Mouse (Mus musculus): ENCODE data around the gene Atxn1.

Atxn1 gene

GRCm38 (mm10) chr13:45964853-45965593 lies at the start of gene Atxn1:
Gene Atxn1, minus strand, starts transcription at chr13:45965008.
- DNase-seq = peak; percentile 88

GRCm38 (mm10) chr13:46011232-46011631 lies 46.4 kb upstream of the Atxn1 start:
- no peak for DNase-seq

GRCm38 (mm10) chr13:46010075-46010474 lies 45.3 kb upstream of the Atxn1 start:
- no peak for DNase-seq

GRCm38 (mm10) chr13:46008831-46009666 lies 44.2 kb upstream of the Atxn1 start:
- no peak for DNase-seq

GRCm38 (mm10) chr13:46006211-46007102 lies 41.6 kb upstream of the Atxn1 start:
- peak; percentile 68 for DNase-seq

- DNase-seq = no peak
Measured at GRCm38 (mm10) chr13:46005656-46006055, 40.8 kb upstream of the Atxn1 start.

- no peak for DNase-seq
Measured at GRCm38 (mm10) chr13:46001356-46001755, 36.5 kb upstream of the Atxn1 start.

- no peak for DNase-seq
Measured at GRCm38 (mm10) chr13:45992953-45993352, 28.1 kb upstream of the Atxn1 start.

GRCm38 (mm10) chr13:45990486-45990885 lies 25.7 kb upstream of the Atxn1 start:
- no peak for DNase-seq

- DNase-seq = no peak
Measured at GRCm38 (mm10) chr13:45979246-45979645, 14.4 kb upstream of the Atxn1 start.

GRCm38 (mm10) chr13:45976894-45977293 lies 12.1 kb upstream of the Atxn1 start:
- peak; percentile 81 for DNase-seq

GRCm38 (mm10) chr13:45974651-45975050 lies 9.8 kb upstream of the Atxn1 start:
- DNase-seq = peak; percentile 68

GRCm38 (mm10) chr13:45973972-45974490 lies 9.2 kb upstream of the Atxn1 start:
- DNase-seq = no peak

GRCm38 (mm10) chr13:45970920-45971536 lies 6.2 kb upstream of the Atxn1 start:
- peak; percentile 40 for DNase-seq

- no peak for DNase-seq
Measured at GRCm38 (mm10) chr13:45968206-45968605, 3.4 kb upstream of the Atxn1 start.

GRCm38 (mm10) chr13:45967371-45967770 lies 2.6 kb upstream of the Atxn1 start:
- DNase-seq = no peak

GRCm38 (mm10) chr13:45966586-45966985 lies 1.8 kb upstream of the Atxn1 start:
- DNase-seq = peak; percentile 70

- DNase-seq = peak; percentile 39
Measured at GRCm38 (mm10) chr13:45965594-45966432, 1.0 kb upstream of the Atxn1 start.

- DNase-seq = peak; percentile 73
Measured at GRCm38 (mm10) chr13:45964331-45964852, 416 bp downstream of the Atxn1 start.

- peak; percentile 90 for DNase-seq
Measured at GRCm38 (mm10) chr13:45963497-45964330, 1.1 kb downstream of the Atxn1 start.
